Mouse (Mus musculus) hindlimb bud, embryonic 11.5 days (tissue): ENCODE measurements at regions not wholly inside any gene's neighbourhood (a gene's known extent, or its start where the extent isn't known, plus 50 kb on each side); places are given as distances from the start of the nearest gene placed in this dataset.

Source experiments
- DNase-seq: peaks from one replicate; pipeline ENCODE4 v3.0.0-alpha.2; 2012; ENCODE audit warnings: low read depth, low spot score; ENCODE audit errors: extremely low spot score

DNA sequence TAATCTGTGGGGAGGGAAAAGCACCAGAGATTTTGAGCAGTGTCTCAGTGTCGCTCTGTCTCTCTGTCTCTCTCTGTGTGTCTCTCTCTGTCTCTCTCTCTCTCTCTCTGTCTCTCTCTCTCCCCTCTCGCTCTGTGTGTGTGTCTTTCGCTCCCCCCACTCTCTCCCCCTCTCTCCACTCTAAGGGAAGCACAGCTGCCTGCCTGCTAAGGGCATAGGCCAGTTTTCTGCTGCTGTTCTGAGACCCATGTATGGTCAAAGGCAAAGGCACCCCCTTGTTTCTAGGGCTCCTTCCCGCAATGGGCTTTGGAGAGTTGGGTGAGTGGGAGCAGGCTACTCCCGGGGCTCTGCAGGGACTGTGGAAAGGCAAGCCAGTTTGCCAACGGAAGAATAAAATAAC lies 192.2 kb downstream of the Lmo4 start:
- DNase-seq = no peak

DNA sequence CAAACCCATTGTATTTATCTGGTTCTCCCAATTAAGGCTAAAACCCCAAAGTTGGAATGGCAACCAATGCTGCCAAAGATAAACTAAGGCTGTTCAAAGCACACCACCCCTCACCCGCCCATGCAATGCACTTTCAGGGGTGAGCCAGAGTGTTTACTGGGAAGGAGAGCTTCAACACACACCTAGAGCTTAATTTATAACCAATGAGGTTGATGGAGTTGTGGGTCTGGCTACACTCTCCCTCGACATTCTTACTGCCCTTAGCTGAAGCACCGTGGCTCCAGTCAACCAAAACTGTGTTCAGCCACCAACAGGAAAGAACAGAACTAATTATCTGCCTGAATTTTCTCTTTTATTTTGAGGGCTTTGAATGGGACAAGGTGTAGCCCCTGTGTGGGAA lies 192.8 kb downstream of the Lmo4 start:
- DNase-seq = no peak

DNA sequence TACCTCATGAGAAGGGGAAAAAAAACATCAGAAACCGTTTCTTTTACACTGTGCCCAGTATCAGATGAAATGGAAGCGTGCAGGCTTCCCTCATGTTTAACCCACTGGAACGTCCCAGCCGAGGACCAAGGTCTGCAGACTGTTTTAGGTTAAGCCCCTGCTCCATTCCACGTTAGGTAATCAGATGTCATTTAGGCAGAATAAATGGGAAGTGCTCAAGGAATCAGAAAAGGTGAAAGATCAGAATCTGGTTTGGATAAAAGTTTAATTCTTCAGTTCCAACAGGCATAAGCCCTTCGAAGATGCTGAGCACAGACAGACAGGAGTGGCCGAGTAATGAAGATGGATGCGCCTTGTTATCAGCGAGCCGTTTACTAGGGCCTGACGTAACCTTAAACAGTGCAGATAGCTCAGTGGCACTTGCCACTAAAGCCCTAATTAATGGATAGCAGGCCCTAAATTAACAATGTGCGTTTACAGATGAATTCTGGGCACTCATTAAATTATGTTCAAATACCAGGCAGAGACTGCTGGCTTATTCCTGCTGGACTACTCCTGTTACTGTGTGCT lies 193.5 kb downstream of the Lmo4 start:
- DNase-seq = no peak

DNA sequence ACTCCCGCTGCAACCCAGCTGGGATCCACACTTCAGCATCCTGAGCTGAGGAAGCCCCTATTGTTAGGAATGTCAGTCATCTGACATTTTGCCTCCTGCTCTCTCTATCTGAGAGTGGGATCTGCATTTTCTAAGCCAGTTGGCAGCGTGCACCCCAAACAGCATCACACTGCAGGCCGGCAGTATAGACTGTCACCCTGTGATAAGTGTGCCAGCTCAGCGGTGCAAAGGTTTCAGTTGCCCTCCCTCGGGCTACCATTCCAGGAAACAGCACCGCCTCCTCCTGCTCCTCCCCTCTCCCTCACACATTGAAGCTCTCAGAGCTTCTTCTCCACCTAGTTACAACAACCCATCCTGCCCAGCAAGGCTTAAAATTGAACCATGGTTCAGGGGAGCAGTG lies 194.5 kb downstream of the Lmo4 start:
- DNase-seq = no peak

DNA sequence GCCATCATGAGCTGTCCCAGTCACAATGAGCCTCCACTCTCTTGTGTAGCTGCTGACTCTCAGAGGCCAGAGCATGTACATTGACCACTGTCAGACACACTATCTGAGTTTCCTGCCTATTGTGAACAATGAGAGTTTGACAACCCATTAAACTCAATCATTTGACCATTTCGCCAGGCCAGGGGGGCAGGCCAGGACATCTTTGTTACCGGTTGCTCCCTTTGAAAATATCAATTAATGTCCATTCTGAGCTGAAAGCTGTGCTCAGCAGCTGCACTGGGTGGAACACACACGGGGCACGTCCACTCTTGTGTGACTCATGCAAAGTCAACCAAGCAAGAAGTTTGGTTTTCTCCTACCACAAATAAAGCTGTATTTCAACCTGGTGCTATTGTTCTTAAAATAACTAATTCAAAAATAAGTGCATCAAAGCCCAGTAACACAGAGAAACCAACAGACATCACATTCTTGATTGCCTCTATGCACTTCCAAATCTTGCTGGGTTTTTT lies 197.9 kb downstream of the Lmo4 start:
- no peak for DNase-seq

DNA sequence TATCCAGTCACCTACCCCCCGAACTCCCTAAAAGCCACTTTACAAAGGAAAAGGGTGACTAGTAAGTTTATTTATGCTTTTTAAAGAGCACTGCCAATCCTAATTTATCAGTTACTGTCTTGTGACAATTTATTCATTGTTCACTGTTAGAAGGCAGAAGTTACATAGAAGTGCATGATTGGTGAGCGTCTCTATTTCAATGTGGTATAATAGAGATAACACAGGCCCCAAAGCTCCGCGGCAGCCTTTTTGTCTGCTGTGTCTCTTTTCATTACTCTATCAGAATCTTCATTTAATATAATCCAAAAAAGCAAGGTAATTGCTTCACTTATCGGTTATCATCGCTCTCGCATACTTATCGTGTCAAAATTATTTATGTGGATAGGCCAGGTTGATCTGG lies 207.1 kb downstream of the Lmo4 start:
- no peak for DNase-seq

DNA sequence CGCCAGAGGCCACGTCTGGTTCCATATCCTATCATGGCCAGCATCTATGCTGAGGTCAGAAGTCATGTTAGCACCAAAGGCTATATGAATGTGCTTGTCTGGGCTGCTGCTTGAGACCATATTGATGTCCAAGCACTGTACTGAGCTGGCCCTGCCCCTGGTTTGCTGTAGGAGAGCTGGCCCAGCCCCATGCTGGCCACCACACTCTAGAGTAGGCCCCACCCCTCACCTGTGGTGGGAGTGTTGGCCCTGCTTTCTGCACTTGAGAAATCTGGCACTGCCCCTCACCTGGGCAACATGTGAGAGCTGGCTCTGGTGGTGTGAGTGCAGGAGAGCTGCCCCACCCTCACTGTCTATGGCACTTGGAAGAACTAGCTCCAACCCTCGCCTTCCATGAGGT lies 210.0 kb downstream of the Lmo4 start:
- DNase-seq = no peak

DNA sequence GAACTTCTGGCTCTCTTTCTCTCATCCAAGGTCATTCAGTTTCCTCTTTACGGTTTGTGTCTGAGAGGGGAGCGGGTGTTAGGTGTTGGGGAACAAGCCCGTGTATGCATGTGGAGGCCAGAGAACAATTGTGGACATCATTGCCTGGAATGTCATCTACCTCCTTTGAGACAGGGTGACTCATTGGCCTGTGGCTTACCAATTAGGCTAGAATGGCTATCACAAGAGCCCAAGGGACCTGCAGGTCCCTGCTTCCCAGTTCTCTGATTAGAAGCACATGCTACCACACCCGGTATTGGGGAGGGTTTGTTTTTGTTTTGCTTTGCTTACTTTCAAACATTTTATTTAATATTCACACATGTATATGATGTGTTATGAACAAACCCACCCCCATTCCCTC lies 216.0 kb downstream of the Lmo4 start:
- DNase-seq = no peak

DNA sequence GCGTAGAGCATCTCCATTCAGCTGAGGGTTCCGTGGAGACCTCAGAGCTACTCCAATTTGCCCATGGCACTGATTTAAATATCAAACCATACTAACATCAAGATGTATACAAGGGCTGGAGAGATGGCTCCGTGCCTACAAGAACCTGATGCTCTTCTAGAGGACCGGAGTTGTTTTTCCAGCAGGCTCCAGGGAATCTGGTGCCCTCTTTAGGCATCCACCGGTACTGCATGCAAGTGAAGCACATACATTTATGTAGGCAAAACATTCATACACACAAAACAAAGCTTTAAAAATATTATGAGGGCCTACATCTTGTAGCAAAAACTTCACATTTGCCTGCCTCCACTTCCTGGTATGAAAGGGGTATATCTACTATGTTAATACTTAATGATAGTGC lies 217.0 kb downstream of the Lmo4 start:
- no peak for DNase-seq

DNA sequence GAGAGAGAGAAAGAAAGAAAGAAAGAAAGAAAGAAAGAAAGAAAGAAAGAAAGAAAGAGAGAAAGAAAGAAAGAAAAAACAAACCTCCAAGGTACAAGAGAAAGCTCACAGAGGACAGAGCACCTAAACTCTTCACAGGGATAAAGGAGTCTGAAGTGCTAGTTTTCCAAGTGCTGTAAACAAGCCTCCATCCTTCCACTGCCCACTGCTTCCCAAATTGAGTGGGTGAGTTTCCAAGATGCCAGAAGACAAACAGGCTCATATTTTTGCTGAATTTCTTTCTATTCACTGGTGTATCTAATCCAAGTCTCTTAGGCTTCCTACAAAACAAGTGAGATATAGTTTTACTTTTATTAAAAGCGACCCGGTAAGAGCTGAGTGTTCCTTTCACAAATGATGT lies 218.2 kb downstream of the Lmo4 start:
- no peak for DNase-seq

DNA sequence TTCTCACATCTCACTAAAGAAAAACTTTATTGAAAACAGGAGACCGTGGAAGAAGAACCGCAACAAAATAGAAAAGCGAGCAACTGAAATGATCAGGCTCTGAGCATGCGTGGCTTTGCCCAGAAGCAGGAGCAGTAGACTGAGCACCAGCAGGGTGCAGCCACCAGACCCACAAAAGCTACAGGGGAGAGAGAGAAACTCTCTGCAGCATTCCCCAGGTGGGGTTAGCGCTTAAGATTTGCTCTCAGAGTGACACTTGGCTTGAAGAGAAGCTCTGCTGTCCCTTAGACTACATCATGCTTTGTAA lies 218.9 kb downstream of the Lmo4 start:
- DNase-seq = no peak

DNA sequence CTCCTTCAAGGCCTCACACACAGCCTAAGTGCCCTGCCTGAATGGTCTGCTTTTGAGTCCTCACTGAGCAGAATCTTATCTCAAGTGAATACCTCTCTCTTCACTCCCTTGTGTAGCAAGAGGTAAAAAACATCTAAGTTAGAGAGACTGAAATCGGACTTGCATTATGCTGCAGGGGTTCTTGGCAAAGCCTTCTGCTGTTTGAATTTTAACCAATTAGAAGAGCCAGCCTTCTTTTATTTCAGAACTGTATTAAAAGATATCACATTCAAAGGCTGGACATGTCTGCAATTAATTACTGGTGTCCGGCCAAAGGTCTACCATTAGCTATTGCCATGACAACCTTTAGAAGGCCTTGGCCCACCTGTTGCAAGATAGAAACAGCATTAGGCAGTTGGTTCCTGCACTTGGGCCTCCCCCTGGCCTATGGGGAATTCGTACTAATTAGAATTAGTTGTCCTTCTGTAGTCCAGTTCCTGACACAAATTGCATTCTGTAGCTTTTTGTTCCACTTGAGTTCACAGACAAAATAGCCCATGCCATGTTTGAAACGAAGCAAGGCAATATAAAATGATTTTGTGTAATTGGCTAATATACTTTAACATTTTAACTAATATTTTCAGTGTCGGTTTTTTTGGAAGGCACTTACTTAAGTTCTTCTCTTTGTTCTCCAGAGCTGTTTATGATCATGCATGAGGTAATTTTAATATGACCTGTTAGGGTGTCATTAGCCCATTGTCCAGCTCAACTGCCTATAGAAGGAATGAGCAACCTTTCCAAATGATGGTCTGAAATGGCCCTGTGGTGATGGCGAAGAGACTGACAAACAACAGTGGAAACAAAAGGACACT lies 219.4 kb downstream of the Lmo4 start:
- DNase-seq = no peak

DNA sequence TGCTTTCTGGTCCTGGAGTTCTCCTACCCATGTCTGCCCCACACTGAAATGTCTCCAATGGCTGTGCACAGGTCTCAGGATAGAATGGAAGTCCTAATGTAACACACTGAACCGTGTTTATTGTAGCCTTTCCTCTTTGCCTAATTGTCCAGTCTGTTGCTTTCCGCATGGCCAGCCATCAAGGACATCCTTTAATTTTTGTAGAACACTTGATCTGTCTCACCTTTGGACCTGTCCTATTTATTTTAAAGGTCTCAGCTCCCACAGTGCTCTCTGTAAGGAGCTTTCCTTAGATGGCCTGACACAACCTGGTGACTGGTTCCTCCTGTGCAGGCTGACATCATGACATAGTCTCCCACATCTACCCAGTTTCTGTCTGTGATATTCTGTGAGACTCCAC lies 226.3 kb downstream of the Lmo4 start:
- DNase-seq = no peak

DNA sequence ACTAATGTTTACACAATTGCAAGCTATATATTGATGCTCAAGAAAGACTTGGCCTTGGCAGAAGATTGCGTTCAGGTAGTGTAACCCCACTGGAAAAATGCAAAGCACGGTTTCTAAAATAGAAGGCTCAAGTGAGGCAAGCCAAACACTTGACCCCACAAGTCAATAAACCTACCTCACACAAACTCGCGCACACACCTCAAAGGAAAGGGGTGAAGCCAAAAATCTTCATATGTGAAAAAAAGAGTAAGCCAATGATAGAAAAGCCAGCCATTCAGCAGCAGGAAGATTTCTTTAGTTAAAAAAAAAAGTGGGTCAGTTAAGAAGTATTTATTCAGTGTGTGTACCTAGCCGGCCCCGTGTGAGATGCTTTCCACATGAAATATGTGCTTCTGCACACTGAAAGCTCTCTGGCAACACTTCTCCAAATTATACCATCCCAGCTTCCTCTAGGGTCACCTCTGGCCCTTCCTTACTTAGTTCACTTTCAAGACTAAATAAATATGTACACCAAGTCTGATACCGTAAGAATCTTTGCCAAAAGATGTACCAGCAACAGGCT lies 227.1 kb downstream of the Lmo4 start:
- no peak for DNase-seq

DNA sequence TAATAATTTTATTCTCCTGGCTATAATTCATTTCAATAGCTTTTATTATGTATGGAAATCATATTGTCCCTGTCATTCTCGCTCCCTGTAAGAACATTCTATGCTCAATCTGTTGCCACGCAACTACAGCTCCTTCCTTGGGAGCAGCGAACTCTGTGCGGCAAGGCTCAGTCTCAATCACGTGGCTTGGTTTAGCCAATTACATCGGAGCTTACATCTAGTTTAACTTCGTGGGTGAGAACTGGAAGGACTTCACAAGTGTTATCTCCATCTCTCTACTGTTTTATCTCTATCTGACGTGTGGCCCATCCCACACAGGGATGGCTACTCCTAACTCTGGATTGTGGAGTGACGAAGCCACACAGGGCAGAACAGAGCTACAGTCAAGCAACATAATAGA lies 231.4 kb downstream of the Lmo4 start:
- DNase-seq = no peak

DNA sequence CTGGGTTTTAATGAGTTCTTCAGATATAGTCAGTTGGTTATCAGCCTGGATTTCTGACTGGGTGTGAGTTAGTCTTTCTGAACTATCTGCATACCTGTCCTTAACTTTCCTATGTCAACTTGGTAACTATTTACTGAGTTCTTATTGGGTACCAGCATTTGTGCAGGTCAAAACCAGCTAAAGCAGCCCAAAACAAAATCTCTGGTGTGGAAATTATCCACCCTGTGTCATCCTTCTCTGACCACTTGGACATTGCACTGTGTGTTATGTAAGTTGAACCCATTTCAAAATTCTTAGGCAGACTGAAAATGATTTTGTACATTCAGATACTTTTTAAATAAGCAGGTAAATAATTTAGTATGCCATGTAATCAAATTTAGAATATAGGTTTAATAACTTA lies 232.7 kb downstream of the Lmo4 start:
- DNase-seq = no peak

DNA sequence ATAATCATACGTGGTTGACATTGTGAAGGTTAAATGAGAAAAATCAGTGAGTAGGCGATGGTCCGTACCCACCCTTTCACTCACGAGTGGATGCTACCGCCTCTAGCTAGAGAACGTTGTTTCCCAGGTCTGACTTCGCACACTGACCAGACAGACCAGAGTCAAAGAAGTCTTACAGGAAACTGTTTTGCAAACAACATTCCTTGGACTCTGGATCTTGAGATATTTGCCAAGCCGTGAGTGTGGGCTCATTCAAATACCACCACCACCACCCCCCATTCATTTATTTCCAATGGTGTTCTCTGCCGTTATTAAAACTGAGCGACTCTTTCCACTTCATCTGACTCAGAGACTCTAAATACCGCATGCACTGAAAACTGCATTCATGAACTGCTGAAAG lies 234.2 kb downstream of the Lmo4 start:
- no peak for DNase-seq

DNA sequence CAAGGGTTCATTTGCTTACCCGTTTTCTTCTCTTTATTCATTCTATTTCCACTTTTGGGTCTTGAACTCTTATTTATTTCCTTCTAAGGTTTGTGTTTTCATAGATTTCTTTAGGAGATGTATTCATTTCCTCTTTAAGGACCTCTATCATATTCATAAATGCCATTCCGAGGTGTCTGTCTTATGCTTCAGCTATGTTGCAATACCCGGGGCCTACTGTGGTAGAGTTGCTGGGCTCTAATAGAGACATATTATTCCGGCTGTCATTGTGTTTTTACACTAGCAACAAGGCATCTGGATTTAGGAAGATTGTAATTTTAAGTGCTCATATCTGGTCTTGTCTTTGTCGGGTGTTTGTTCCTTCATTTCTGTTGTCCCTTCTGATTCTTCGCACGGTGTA lies 249.5 kb downstream of the Lmo4 start:
- DNase-seq = no peak

DNA sequence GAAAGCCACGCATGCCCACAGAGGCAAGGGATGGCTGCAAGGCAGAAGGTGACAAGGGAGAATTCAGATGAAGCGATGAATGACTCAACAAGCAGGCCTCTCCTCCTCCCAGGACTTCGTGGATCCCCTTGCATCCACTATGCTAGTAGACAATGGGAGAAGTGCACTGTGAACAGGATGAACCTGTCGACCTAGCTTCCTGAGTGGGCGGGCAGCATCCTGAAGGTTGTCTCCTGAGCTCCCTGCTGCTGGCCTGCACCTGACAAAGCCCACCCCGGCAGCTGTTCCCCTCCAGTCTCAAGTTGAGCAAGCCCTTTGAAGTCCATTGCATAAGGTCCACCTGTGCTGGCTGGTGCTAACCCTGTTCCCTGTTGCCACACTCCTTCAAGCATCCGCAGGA lies 250.2 kb downstream of the Lmo4 start:
- DNase-seq = no peak

DNA sequence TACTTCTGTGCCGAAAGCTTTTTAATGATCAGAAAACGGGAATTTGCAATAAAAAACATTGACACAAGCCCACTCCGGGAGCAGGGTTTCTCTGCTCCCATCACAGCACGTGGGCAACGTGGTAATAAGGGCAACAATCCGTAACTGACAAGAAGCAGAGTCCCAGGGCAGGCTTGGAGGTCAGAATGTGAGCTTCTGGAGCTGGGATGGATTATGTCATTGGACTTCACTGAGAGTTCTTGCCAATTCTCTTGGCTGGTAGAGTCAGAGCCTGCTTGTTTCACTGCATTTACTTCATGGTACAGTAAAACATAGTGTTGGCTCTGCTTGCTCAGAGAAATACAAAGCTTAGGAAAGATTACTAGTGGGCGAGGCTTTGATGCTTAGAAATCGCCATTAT lies 252.7 kb downstream of the Lmo4 start:
- no peak for DNase-seq

DNA sequence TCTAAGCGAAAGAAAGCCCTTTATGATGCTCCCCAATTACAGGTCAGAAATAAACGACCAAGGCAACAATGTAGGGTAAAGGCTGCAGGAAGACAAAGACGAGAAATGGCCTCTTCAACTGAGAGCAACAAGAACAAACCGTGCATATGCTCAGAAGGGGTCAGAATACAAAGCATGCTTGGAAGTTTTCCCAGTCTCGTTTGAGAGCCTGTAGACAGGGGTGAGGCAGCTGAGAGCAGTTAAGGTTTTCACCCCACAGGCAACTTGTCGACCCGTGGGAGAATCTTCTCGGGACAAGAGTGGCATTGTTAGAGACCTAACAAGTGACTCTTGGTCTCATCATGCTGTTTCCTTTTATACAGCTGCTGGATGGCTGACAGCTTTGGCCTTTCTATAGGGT lies 255.4 kb downstream of the Lmo4 start:
- no peak for DNase-seq

DNA sequence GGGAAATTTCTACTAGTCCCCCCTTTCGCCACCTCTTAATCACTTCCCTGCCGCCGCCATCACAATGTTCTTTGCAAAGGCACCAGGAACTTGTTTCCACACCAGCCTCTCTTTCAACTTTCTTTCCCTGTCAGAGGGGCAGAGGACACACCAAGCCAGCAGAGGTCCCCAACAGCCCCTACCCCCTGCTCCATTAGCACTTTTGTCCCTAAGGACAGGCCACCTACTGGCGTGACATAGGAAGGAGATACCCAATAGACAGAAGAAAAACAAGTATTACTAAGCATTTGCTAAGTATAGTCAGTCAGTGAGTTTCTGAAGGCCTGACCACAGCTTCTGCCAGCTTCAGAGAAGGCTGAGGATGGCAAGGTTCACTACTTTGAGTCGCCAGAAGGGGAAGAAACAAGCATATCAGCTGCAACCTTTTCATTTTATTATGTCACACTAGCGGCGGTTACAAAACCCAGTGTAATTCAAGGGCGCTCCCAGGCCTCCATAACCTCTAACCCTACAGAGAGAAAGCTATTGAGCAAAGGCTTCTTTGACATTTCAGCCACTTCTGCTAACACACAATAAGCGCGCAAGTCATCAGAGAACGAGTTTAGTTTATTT lies 255.9 kb downstream of the Lmo4 start:
- no peak for DNase-seq
